Mouse (Mus musculus): ENCODE measurements around the gene Rtkn. TPM values are rescaled to one million over a fixed set of nuclear protein-coding genes. Genes with fewer than 3 reads are reported as not detected.
A peak's percentile ranks its signal among the peaks of the same experiment; 100 is the strongest.

The Rtkn gene
- total and polyA plus RNA-seq, 3 experiments, result 0.47 to 1.3 (median 0.68) TPM

DNA sequence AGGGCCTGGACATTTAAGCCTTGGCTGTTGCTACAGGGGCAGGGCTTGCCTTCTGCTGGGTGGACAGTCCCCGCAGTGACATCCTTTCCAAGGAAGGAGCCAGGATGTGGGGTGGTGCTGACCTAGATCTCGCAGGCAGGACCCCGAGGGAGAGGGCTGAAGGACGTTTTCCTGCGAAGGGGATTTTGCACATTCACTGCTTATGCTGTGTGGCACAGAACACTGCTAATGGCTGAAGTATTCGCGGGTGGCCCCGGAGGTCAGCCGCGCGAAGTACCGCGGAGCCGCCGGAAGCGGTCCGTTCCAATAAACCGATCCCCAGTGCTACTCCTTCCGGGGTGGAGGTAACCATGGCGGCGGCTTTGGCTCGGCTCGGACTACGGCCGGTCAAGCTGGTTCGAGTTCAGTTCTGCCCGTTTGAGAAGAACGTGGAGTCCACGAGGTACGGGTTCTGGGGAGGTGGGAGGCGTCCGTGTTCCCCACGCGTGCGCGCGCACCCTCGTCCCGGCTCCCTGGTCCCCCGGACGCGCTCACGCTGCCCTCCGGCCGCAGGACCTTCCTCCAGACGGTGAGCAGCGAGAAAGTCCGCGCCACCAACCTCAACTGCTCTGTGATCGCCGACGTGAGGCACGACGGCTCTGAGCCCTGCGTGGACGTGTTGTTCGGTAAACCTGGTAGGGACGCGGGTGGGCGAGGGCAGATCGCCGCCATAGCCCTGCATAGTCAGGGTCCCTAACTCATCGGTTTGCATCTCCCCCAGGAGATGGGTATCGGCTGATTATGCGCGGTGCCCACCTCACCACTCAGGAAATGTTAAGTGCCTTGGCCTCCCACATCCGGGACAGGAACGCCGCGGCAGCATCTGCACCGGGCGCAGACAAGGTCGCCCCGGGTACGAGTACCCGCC lies 26.2 kb upstream of the Rtkn start, which contains the start of gene Mrpl53 (continued):
- peak; percentile 70; the same call in 1 of the 2 replicates for TF ChIP-seq ZMIZ1 (IDR thresholded peaks at IDR 0.05; ENCODE audit: low read depth, low read length)
- TF ChIP-seq NRF1 (IDR thresholded peaks at IDR 0.05; ENCODE audit: low read depth, low read length), result peak; percentile 51; the same call in 1 of the 2 replicates
- TF ChIP-seq NELFE (IDR thresholded peaks at IDR 0.05; ENCODE audit: low read depth, low read length), result peak; percentile 91
- 0 out of 2 replicates have a peak, but pooled peaks have one; percentile 63 for TF ChIP-seq UBTF (IDR thresholded peaks at IDR 0.05; ENCODE audit: low read depth, low read length)
- peak; percentile 45; the same call in 1 of the 2 replicates for TF ChIP-seq MEF2A (IDR thresholded peaks at IDR 0.05; ENCODE audit: borderline replicate concordance, low read depth, low read length)
- TF ChIP-seq USF2 (conservative IDR thresholded peaks at IDR 0.05; ENCODE audit: low read depth, low read length), result no peak
- TF ChIP-seq POLR2AphosphoS2 (IDR thresholded peaks at IDR 0.05; ENCODE audit: low read depth, low read length), result peak; percentile 78; the same call in 1 of the 2 replicates

DNA sequence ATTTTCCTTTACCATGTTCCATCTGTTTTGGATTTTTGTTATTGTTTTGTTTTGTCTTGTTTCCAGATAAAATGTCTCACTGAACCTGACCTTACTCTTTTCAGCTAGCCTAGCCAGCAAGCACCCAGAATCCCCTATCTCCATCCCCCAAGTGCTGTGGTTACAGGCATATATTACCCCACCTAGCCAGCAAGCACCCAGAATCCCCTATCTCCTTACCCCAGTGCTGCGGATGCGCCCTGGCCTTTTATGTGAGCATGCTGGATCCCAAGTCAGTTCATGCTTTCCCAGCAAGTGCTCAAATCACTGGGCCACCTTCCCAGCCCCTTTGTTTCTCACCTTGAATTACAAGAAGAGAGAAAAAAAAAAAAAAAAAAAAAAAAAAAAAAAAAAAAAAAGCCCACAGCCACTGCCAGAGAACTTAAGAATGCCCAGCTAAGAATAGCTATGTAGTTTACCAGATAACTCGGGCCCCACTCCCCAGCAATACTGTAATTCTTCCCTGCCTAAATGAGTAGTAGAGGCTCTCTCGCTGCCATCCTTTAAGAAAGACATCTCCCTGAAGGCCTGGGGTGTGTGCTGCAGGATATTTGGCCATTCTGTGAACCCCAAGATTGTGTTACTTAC lies 23.6 kb upstream of the Rtkn start:
- in situ Hi-C loops (cut with MboI; ENCODE audit: low pct_ligation_motif_present, low pct_unique_long_range_greater_than_20kb, low sequenced_read_pairs), result no loop called here
- DNase-seq (ENCODE audit: extremely low read depth), result no peak
- dilution Hi-C loops (cut with MboI; ENCODE audit: extremely low pct_ligation_motif_present, extremely low pct_unique_long_range_greater_than_20kb, low sequenced_read_pairs), result no loop called here
- Histone ChIP-seq H3K4me1 (ENCODE audit: control insufficient read depth in 1 of 2, insufficient read depth in 2 of 2) (peaks cover 14 to 53% of the 10 kb centered on the region in 2 experiments), H3K4me2 (ENCODE audit: insufficient read depth, low read depth, poor library complexity, severe bottlenecking) (no peak overlapping the region), H3K4me3 (replicated peaks in 1 of 3; ENCODE audit: low read depth in 2 of 3, low read length in 2 of 3, poor library complexity in 1 of 3) (no peak overlapping the region), H3K27me3 (replicated peaks) (no peaks in the 10 kb centered on the region), H3K9ac (ENCODE audit: insufficient read depth, low read depth) (no peak overlapping the region), H3K79me2 (replicated peaks; ENCODE audit: control insufficient read depth, extremely low read depth, insufficient read depth, poor library complexity, severe bottlenecking) (peaks cover 34% of the 10 kb centered on the region), H3K36me3 (replicated peaks in 1 of 2; ENCODE audit: control insufficient read depth in 1 of 2, insufficient read depth in 1 of 2, low read length in 1 of 2) (peaks cover 9 to 36% of the 10 kb centered on the region in 2 experiments), H3K27ac (ENCODE audit: insufficient read depth, low read depth) (no peak overlapping the region), H3K9me3 (replicated peaks; ENCODE audit: low read length) (no peaks in the 10 kb centered on the region)
- TF ChIP-seq ZNF384 (IDR thresholded peaks at IDR 0.05; ENCODE audit: low read depth, low read length) (peak; percentile 59; the same call in 1 of the 2 replicates), CHD2 (IDR thresholded peaks at IDR 0.05; ENCODE audit: low read length) (no peak)

DNA sequence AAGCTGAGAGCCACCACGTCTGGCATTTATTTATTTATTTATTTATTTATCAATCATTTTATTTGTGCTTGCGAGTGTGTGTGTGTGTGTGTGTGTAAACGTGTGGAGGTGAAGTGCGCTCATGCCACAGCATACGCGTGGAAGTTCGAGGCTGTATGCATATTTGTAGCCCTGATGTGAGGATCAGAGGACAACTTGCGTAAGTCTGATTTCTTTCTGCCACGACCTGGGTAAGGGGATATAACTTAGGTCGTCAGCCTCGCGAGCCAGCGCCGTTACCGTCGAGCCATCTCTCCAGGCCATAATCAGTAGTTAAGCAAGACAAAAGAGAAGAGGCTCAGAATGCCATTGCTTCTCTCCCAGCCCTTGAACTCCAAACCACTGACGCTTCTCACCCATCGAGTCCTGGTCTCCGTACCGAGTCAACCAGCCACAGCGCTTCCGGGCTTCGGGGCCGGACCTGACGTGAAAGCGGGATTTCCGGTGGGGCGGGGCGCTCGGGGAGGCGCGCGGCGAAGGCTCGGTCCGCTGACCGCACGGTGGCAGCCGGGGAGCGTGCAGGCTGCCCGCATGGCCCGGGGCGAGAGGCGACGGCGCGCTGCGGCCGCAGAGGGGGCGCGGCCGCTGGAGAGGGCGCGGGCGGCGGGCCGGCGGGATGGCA lies 20.1 kb upstream of the Rtkn start, which contains the start of gene Mogs:
Mogs (plus strand) TSS at position 486 of the 661 bp plus-strand sequence.
- peak within 1 kb of the TSS; percentile 80 for H3K27ac ChIP-seq (ENCODE audit: insufficient read depth, low read depth)
- no peaks in the 10 kb centered on the region for H3K27me3 ChIP-seq (replicated peaks)
- in situ Hi-C loops (cut with MboI; ENCODE audit: low pct_ligation_motif_present, low pct_unique_long_range_greater_than_20kb, low sequenced_read_pairs) (loop anchor here (5.0 kb wide), 1 partner anchor 42 kb away; the partner anchor contains the start of genes 1700003E16Rik and Wdr54), dilution Hi-C loops (cut with MboI; ENCODE audit: extremely low pct_ligation_motif_present, extremely low pct_unique_long_range_greater_than_20kb, low sequenced_read_pairs) (no loop called here)
- peaks cover 18 to 49% of the 10 kb centered on the region in 2 experiments for H3K36me3 ChIP-seq (replicated peaks in 1 of 2; ENCODE audit: control insufficient read depth in 1 of 2, insufficient read depth in 1 of 2, low read length in 1 of 2)
- DNase-seq (ENCODE audit: extremely low read depth), result peak; percentile 90
- peak within 1 kb of the TSS; percentile 85 for H3K4me2 ChIP-seq (ENCODE audit: insufficient read depth, low read depth, poor library complexity, severe bottlenecking)
- peak within 1 kb of the TSS; percentile 82 for H3K9ac ChIP-seq (ENCODE audit: insufficient read depth, low read depth)
- H3K4me1 ChIP-seq (ENCODE audit: control insufficient read depth in 1 of 2, insufficient read depth in 2 of 2), result peaks cover 31 to 74% of the 10 kb centered on the region in 2 experiments
- H3K4me3 ChIP-seq (replicated peaks in 1 of 3; ENCODE audit: low read depth in 2 of 3, low read length in 2 of 3, poor library complexity in 1 of 3), result peak within 1 kb of the TSS; percentile 80 to 96 (median 94)
- peaks cover 28% of the 10 kb centered on the region for H3K79me2 ChIP-seq (replicated peaks; ENCODE audit: control insufficient read depth, extremely low read depth, insufficient read depth, poor library complexity, severe bottlenecking)
- no peaks in the 10 kb centered on the region for H3K9me3 ChIP-seq (replicated peaks; ENCODE audit: low read length)
- no peak for TF ChIP-seq JUND (conservative IDR thresholded peaks at IDR 0.05; ENCODE audit: low read depth, low read length)
- no peak for TF ChIP-seq E2F4 (IDR thresholded peaks at IDR 0.05; ENCODE audit: insufficient replicate concordance, low read depth, low read length)
- TF ChIP-seq MAX (IDR thresholded peaks at IDR 0.05; ENCODE audit: low read length), result peak; percentile 66
- no peak for TF ChIP-seq RCOR1 (conservative IDR thresholded peaks at IDR 0.05; ENCODE audit: low read depth, low read length)
- TF ChIP-seq IRF4 (IDR thresholded peaks at IDR 0.05; ENCODE audit: low read depth, low read length), result peak; percentile 84
- TF ChIP-seq BHLHE40 (IDR thresholded peaks at IDR 0.05; ENCODE audit: low read depth, low read length), result peak; percentile 44; the same call in 1 of the 2 replicates
- TF ChIP-seq MYC (IDR thresholded peaks at IDR 0.05; ENCODE audit: low read depth, low read length), result peak; percentile 44; the same call in 1 of the 2 replicates
- peak; percentile 65; the same call in 1 of the 2 replicates for TF ChIP-seq KAT2A (IDR thresholded peaks at IDR 0.05; ENCODE audit: insufficient replicate concordance, low read length)
- TF ChIP-seq POLR2A (IDR thresholded peaks at IDR 0.05; ENCODE audit: low read depth, low read length), result peak; percentile 98
- TF ChIP-seq MAZ (IDR thresholded peaks at IDR 0.05; ENCODE audit: low read depth, low read length), result peak; percentile 54; the same call in 1 of the 2 replicates
- TF ChIP-seq GABPA (IDR thresholded peaks at IDR 0.05; ENCODE audit: insufficient replicate concordance, low read depth, low read length), result no peak
- peak; percentile 79 for TF ChIP-seq TBP (conservative IDR thresholded peaks at IDR 0.05; ENCODE audit: low read depth, low read length)
- TF ChIP-seq CHD1 (IDR thresholded peaks at IDR 0.05; ENCODE audit: low read depth, low read length), result 0 out of 2 replicates have a peak, but pooled peaks have one; percentile 1
- peak; percentile 94 for TF ChIP-seq TCF12 (IDR thresholded peaks at IDR 0.05; ENCODE audit: low read depth, low read length)
- TF ChIP-seq MEF2A (IDR thresholded peaks at IDR 0.05; ENCODE audit: borderline replicate concordance, low read depth, low read length), result peak; percentile 65; the same call in 1 of the 2 replicates
- TF ChIP-seq ZNF384 (IDR thresholded peaks at IDR 0.05; ENCODE audit: low read depth, low read length), result no peak
- TF ChIP-seq SMC3 (IDR thresholded peaks at IDR 0.05; ENCODE audit: low read depth, low read length), result peak; percentile 50
- TF ChIP-seq EP300 (IDR thresholded peaks at IDR 0.05; ENCODE audit: low read length), result no peak

Measured in CH12.LX (cell line).